Mouse (Mus musculus): ENCODE data around the gene Vmn1r168.
"Not testable (repeated sequence)": the region's sequence is repeated elsewhere in the genome, so short reads cannot be mapped to it uniquely, and the experiment has no call there.

Vmn1r168 gene

DNA sequence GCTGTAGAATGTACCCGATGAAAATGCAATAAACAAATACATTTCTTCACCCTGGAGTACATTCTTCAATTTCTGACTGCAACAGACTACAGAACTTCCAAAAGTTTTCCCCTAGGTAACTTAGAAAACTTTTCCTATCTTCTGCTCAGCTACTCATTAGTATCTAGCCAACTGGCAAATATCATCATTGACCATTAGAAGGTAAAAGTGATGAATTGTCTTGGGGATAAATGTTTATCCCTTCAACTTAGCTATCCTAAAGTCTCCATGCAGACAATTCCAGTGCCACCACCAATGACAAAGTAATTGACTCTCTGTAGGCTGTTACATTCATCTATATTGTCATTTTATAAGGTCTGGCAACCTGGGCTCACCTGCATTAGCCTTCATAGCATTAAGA is at the start of gene Vmn1r168:
Vmn1r168 (plus strand) TSS at position 301 of the 400 bp plus-strand sequence.
- not testable (repeated sequence) for DNase-seq

GRCm38 (mm10) chr7:23507106-23507505 is 32.4 kb upstream of the Vmn1r168 start, which contains the start of gene Vmn1r167:
Gene Vmn1r167, minus strand, starts transcription at chr7:23507206.
- not testable (repeated sequence) for DNase-seq

DNA sequence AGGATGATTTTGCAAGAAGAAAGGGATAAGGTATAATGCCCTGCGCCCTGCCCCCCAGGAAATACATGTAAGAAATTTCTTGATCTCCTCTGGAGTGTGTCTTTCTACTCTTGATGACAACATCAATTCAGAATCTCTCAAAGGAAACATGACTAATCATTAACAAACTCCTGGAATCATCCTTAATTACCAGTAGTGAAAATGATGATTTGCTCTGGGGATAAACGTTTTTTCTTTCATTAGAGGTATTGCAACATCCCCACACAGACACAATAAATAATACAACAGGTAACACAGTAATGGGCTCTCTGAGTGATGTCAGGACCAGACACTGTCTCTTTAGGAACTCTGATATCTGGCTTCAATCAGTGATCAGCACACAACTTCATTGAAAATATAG is 35.7 kb downstream of the Vmn1r168 start, which contains the start of gene Vmn1r169:
Vmn1r169 (plus strand) TSS at position 301 of the 400 bp plus-strand sequence.
- not testable (repeated sequence) for DNase-seq
